Mouse (Mus musculus): ENCODE measurements around the gene Aldh4a1. TPM values are rescaled to one million over a fixed set of nuclear protein-coding genes. Genes with fewer than 3 reads are reported as not detected.

Gene Aldh4a1
- polyA plus RNA-seq (2021; fragmentation: Nextera tagmentation), result 14.1 and 18.7 TPM in 2 replicates
- long read RNA-seq, experiment 1, transcript Aldh4a1-201 (15 exons, 3,382 nt), result major isoform, 21 of 33 reads
- long read RNA-seq, experiment 1, partial matches to known transcripts, result 10 of 33 reads
- long read RNA-seq, experiment 1, other reads (novel, unspliced or antisense), result 2 of 33 reads
- long read RNA-seq, experiment 2, transcript Aldh4a1-201 (15 exons, 3,382 nt), result major isoform, 69 of 90 reads
- long read RNA-seq, experiment 2, partial matches to known transcripts, result 13 of 90 reads
- long read RNA-seq, experiment 2, other reads (novel, unspliced or antisense), result 8 of 90 reads

DNA sequence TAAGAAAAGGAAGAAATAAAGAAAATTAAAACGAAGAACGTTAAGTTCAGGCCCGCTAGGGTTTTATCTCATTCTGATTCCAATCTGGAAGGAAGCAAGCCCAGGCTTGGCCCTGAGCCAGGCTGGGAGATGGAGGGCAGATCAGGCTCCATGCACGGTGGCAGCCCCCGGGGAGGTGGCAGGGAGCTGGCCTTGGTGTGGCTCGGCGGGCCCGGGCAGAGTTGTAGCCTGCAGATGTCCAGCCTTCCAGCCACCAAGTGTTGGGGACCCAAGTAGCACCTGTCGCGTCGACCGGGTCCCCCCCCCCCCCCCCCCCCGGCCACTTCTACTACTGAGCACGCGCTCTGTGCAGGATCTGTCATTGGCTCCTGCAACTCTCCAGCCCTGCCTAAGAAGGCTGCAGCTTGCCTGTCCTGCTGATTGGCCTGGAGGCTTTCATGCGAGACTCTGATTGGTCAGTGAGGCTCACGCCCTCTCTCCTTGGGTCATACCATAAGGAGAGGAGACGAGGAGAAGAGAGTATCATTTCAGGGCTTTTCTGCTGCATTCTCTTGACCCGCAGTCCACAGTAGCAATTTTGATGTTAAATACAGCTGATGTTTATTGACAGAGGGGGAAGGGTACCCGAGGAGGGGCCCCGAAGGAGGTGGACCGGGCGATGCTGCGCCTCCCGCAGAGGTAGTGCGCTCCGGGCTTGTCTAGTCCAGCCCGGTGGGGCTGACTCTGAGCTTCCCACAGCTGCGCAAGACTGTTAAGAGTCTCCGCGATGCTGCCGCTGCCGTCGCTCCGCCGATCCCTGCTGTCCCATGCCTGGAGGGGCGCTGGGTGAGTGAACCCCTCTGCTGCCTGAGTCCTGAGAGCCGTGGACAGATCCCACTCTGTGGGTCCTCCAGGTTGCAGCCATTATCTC is at the start of gene Aldh4a1:
Gene Aldh4a1 (plus strand): TSS at position 494 of the 910 bp plus-strand sequence.

DNA sequence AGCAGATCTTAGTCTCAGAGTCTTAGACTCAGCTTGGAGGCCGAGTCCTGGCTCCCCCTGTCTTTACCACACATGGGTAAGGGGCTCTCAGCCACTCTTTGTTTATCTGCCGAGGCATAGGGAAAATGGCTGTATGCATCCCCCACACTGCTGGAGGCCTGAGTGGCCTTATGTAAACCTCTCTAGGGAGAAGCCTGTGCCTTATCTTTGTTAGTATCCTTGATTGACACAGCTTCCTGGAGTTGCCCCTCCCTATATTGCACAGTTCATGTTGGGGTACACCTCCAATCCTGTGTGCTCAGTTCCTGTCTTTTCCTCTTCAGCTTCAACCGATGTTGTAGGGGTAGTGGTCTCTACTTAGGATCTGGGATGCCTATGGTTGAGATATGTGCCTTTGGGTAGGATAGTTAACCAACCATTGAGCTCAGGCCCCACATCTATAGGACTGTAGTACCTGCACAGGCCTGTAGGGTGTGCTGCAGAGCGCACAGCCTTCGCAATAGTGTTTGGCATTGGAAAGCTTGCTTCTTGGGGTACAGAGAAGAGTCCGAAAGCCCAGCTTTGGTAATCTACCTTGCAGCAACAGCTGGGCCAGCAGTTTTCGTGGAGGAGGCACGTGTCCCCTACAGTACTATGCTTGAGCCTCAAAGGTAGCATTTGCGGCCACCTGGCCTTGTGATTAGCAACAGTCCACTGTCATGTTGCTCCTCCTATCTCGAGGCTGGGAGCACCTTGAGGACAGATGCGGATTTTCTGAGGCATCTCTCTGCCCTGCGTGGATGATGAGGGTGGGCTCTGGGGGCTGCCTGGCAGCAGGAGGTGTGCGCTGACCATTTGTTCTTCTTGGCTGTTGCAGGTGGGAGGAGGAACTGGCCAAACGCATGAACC is 20.1 kb upstream of the Aldh4a1 start, which contains the start of gene Gm21969:
Gene Gm21969 (plus strand): TSS at position 830 of the 888 bp plus-strand sequence.

DNA sequence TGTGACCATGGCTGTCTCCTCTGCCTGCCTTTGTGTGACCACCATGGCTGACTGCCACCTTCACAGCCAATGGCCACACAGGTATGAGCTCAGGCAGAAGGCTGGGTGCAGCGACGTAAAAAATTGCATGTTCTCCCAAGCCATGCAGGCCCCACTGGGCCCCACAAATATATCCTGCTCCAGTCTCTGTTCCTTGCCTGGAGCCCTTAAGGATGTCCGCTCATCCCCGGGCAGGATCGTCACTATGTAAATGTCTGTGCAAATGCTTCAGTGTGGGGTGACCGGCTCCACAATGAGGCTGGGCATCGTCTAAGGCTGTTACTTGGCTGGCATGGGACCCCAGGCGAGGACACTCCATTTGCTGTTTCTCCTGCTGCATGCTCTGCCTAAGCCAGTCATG is 30.6 kb downstream of the Aldh4a1 start, which contains the start of gene Tas1r2:
Gene Tas1r2 (plus strand): TSS at position 301 of the 400 bp plus-strand sequence.

Small RNAs within 50 kb of the gene (microRNA-seq; reads per million reads assigned to microRNA genes)
- gene Gm25571 (not detected), gene Mir7020 (1.5 reads per million)

Other genes with a start within 250 kb of the Aldh4a1 start
- 1.3 TPM in 2 replicates for gene Iffo2, start 92.3 kb upstream of the Aldh4a1 start, polyA plus RNA-seq (2021; fragmentation: Nextera tagmentation)
- not detected in 2 replicates for gene Gm21969, start 19.7 kb upstream of the Aldh4a1 start, polyA plus RNA-seq (2021; fragmentation: Nextera tagmentation)
- not detected in 2 replicates for gene Tas1r2, start 30.7 kb downstream of the Aldh4a1 start, polyA plus RNA-seq (2021; fragmentation: Nextera tagmentation)
- not detected in 2 replicates for gene Pax7, start 210.7 kb downstream of the Aldh4a1 start, polyA plus RNA-seq (2021; fragmentation: Nextera tagmentation)

Measured in layer of hippocampus, adult 6 months (tissue).